Mouse (Mus musculus) midbrain, embryonic 16.5 days (tissue): ENCODE data around the gene Pcgf2. TPM values are rescaled to one million over a fixed set of nuclear protein-coding genes. Genes with fewer than 3 reads are reported as not detected.

ENCODE experiments used
- ATAC-seq: fragments of 200-750 bp; cut with Nextera tagmentation; 2 replicates; pipeline ENCODE4 v1.8.0; 2017; ENCODE audit warnings: moderate TSS enrichment
- H3K27ac ChIP-seq: fragments of 300-500 bp; sonication (generic); 2 replicates; pipeline ENCODE4 v1.5.1; 2014; ENCODE audit warnings: mild to moderate bottlenecking, low read length, mixed read lengths
- H3K27me3 ChIP-seq: fragments of 300-500 bp; sonication (generic); 2 replicates; pipeline ENCODE4 v1.6.1; 2014; ENCODE audit warnings: low read depth, low read length, mixed read lengths; ENCODE audit not compliant: control insufficient read depth, insufficient read depth
- H3K36me3 ChIP-seq: fragments of 300-500 bp; sonication (generic); 2 replicates; pipeline ENCODE4 v1.6.1; 2014; ENCODE audit warnings: mild to moderate bottlenecking, low read length, moderate library complexity, mixed read lengths; ENCODE audit not compliant: control insufficient read depth, insufficient read depth
- H3K4me1 ChIP-seq: fragments of 300-500 bp; sonication (generic); 2 replicates; pipeline ENCODE4 v1.6.1; 2014; ENCODE audit warnings: mild to moderate bottlenecking, low read length, mixed read lengths; ENCODE audit not compliant: control insufficient read depth, insufficient read depth
- H3K4me2 ChIP-seq: fragments of 300-500 bp; sonication (generic); 2 replicates; pipeline ENCODE4 v1.6.1; 2014; ENCODE audit warnings: mild to moderate bottlenecking, low read length, mixed read lengths
- H3K4me3 ChIP-seq: fragments of 300-500 bp; sonication (generic); 2 replicates; pipeline ENCODE4 v1.5.1; 2014; ENCODE audit warnings: low read depth, mild to moderate bottlenecking, low read length, moderate library complexity, mixed read lengths
- H3K9ac ChIP-seq: fragments of 300-500 bp; sonication (generic); 2 replicates; pipeline ENCODE4 v1.6.1; 2014; ENCODE audit warnings: low read depth, low read length, mixed read lengths
- H3K9me3 ChIP-seq: fragments of 300-500 bp; sonication (generic); replicated peaks from 2 replicates; pipeline ENCODE4 v1.6.1; 2014; ENCODE audit warnings: mild to moderate bottlenecking, low read length, mixed read lengths; ENCODE audit not compliant: control insufficient read depth, poor library complexity, severe bottlenecking
- WGBS: fragments of 180-500 bp; shearing (Covaris S2); extraction: QIAGEN DNeasy Blood & Tissue Kit; methylation state at CpG from one replicate; pipeline ENCODE4 v1.1.7; 2014; 5-methylcytosine and 5-hydroxymethylcytosine counted together
- polyA plus RNA-seq: library from polyadenylated mRNA; unstranded; fragments of >200 nt; fragmentation: Nextera tagmentation; extraction: Ambion mirVana; gene quantifications from 2 replicates; pipeline ENCODE4 v1.2.1, GENCODE M21; 2015

Gene Pcgf2
- polyA plus RNA-seq, 1 experiment from 2014 or later: 18.2 TPM

GRCm38 (mm10) chr11:97700746-97701580 is 666 bp upstream of the Pcgf2 start:
- H3K4me1 ChIP-seq: peaks cover 40% of the 10 kb centered on the region
- 17% methylated on average over 30 of the region's 30 CpGs for WGBS
- no peaks in the 10 kb centered on the region for H3K27me3 ChIP-seq
- H3K27ac ChIP-seq: peak overlapping the region; percentile 98
- H3K4me2 ChIP-seq: peak overlapping the region; percentile 66
- H3K36me3 ChIP-seq: no peaks in the 10 kb centered on the region
- H3K9me3 ChIP-seq: no peaks in the 10 kb centered on the region
- H3K4me3 ChIP-seq: peak overlapping the region; percentile 88
- H3K9ac ChIP-seq: peak overlapping the region; percentile 94
- no peak for ATAC-seq

- H3K27me3 ChIP-seq: no peaks in the 10 kb centered on the region
- WGBS: 0% methylated on average over 6 of the region's 9 CpGs
- H3K9me3 ChIP-seq: no peaks in the 10 kb centered on the region
- H3K27ac ChIP-seq: peak overlapping the region; percentile 98
- 0 out of 2 replicates have a peak, but pooled peaks have one; percentile 13 for ATAC-seq
- H3K9ac ChIP-seq: peak overlapping the region; percentile 94
- no peaks in the 10 kb centered on the region for H3K36me3 ChIP-seq
- H3K4me2 ChIP-seq: peak overlapping the region; percentile 76
- peaks cover 51% of the 10 kb centered on the region for H3K4me1 ChIP-seq
- peak overlapping the region; percentile 88 for H3K4me3 ChIP-seq
These were observed 683 bp downstream of the Pcgf2 start for GRCm38 (mm10) chr11:97699626-97700002.

- no peaks in the 10 kb centered on the region for H3K36me3 ChIP-seq
- H3K4me3 ChIP-seq: peak overlapping the region; percentile 88
- no peak for ATAC-seq
- H3K27ac ChIP-seq: peak overlapping the region; percentile 98
- peaks cover 51% of the 10 kb centered on the region for H3K4me1 ChIP-seq
- 0% methylated on average over 50 of the region's 63 CpGs for WGBS
- H3K9ac ChIP-seq: peak overlapping the region; percentile 94
- no peaks in the 10 kb centered on the region for H3K9me3 ChIP-seq
- H3K4me2 ChIP-seq: peak overlapping the region; percentile 76
- no peaks in the 10 kb centered on the region for H3K27me3 ChIP-seq
These were observed 1.3 kb downstream of the Pcgf2 start for GRCm38 (mm10) chr11:97698741-97699611.

- no peaks in the 10 kb centered on the region for H3K27me3 ChIP-seq
- H3K9ac ChIP-seq: peak overlapping the region; percentile 94
- peak overlapping the region; percentile 88 for H3K4me3 ChIP-seq
- no peaks in the 10 kb centered on the region for H3K9me3 ChIP-seq
- peaks cover 50% of the 10 kb centered on the region for H3K4me1 ChIP-seq
- 0% methylated on average over 14 of the region's 14 CpGs for WGBS
- H3K36me3 ChIP-seq: no peaks in the 10 kb centered on the region; the same call in 1 of the 2 replicates
- no peak for ATAC-seq
- peak overlapping the region; percentile 98 for H3K27ac ChIP-seq
- peak overlapping the region; percentile 76 for H3K4me2 ChIP-seq
These were observed 2.3 kb downstream of the Pcgf2 start for GRCm38 (mm10) chr11:97697891-97698529.

GRCm38 (mm10) chr11:97697199-97697890 is 3.0 kb downstream of the Pcgf2 start:
- H3K4me1 ChIP-seq: peaks cover 50% of the 10 kb centered on the region
- 50% methylated on average over 11 of the region's 11 CpGs for WGBS

GRCm38 (mm10) chr11:97696669-97697068 is 3.6 kb downstream of the Pcgf2 start:
- Histone ChIP-seq H3K4me3 (no peak overlapping the region), H3K36me3 (peaks cover 8% of the 10 kb centered on the region), H3K4me2 (peak overlapping the region; percentile 76), H3K9ac (no peak overlapping the region), H3K9me3 (no peaks in the 10 kb centered on the region), H3K27me3 (no peaks in the 10 kb centered on the region), H3K4me1 (peaks cover 45% of the 10 kb centered on the region), H3K27ac (no peak overlapping the region; the same call in 1 of the 2 replicates)
- WGBS: 68% methylated on average over 8 of the region's 8 CpGs
- no peak for ATAC-seq

More at GRCm38 (mm10) chr11:97697199-97697890, 3.0 kb downstream of the Pcgf2 start:
- peak overlapping the region; percentile 88 for H3K4me3 ChIP-seq
- H3K27me3 ChIP-seq: no peaks in the 10 kb centered on the region
- H3K36me3 ChIP-seq: peaks cover 3% of the 10 kb centered on the region; the same call in 1 of the 2 replicates
- H3K27ac ChIP-seq: peak overlapping the region; percentile 38
- H3K4me2 ChIP-seq: peak overlapping the region; percentile 76
- H3K9me3 ChIP-seq: no peaks in the 10 kb centered on the region
- no peak for ATAC-seq
- H3K9ac ChIP-seq: peak overlapping the region; percentile 94

GRCm38 (mm10) chr11:97695712-97696401 is 4.4 kb downstream of the Pcgf2 start:
- H3K4me1 ChIP-seq: peaks cover 38% of the 10 kb centered on the region

More at GRCm38 (mm10) chr11:97695712-97696401, 4.4 kb downstream of the Pcgf2 start:
- H3K36me3 ChIP-seq: peaks cover 17% of the 10 kb centered on the region
- peak overlapping the region; percentile 76 for H3K4me2 ChIP-seq
- H3K27me3 ChIP-seq: no peaks in the 10 kb centered on the region
- no peaks in the 10 kb centered on the region for H3K9me3 ChIP-seq
- no peak for ATAC-seq
- peak overlapping the region; percentile 70 for H3K27ac ChIP-seq
- peak overlapping the region; percentile 26 for H3K4me3 ChIP-seq
- 26% methylated on average over 9 of the region's 9 CpGs for WGBS
- H3K9ac ChIP-seq: peak overlapping the region; percentile 60
